Mouse (Mus musculus) brain, embryonic 14.5 days (tissue): ENCODE results near the gene Zc3h7b.

Experiments
- CTCF ChIP-seq: fragments of 200-500 bp; IDR thresholded peaks from 2 replicates; pipeline ENCODE4 v1.5.1; 2012; ENCODE audit warnings: inconsistent platforms, mild to moderate bottlenecking, moderate library complexity, borderline replicate concordance; ENCODE audit not compliant: insufficient read depth, insufficient read length; ENCODE audit errors: extremely low read depth
- POLR2A ChIP-seq: fragments of 200-500 bp; IDR thresholded peaks from 2 replicates; pipeline ENCODE4 v1.6.1; 2012; ENCODE audit warnings: mild to moderate bottlenecking, inconsistent platforms, borderline replicate concordance; ENCODE audit not compliant: poor library complexity, insufficient read depth, insufficient read length, severe bottlenecking; ENCODE audit errors: extremely low read depth

- no peak for TF ChIP-seq CTCF
- no peak for TF ChIP-seq POLR2A
Measured at GRCm38 (mm10) chr15:81759542-81759941, 14.7 kb downstream of the Zc3h7b start.
